Mouse (Mus musculus) myocyte (in vitro differentiated cells): ENCODE measurements around the gene Psg16.

Source experiments
- POLR2A ChIP-seq: IDR thresholded peaks from one replicate; pipeline ENCODE4 v1.6.1; 2011; ENCODE audit warnings: low read depth, mild to moderate bottlenecking, control low read depth, moderate library complexity; ENCODE audit not compliant: insufficient read length
- POLR2AphosphoS2 ChIP-seq: IDR thresholded peaks from one replicate; pipeline ENCODE4 v1.6.1; 2011; ENCODE audit warnings: low read depth, control low read depth; ENCODE audit not compliant: insufficient read length
- REST ChIP-seq: IDR thresholded peaks from one replicate; pipeline ENCODE4 v1.6.1; 2011; ENCODE audit warnings: mild to moderate bottlenecking, control low read depth, moderate library complexity; ENCODE audit not compliant: insufficient read depth, insufficient read length
- TCF12 ChIP-seq: IDR thresholded peaks from one replicate; pipeline ENCODE4 v1.6.1; 2011; ENCODE audit warnings: mild to moderate bottlenecking, control low read depth; ENCODE audit not compliant: poor library complexity, insufficient read depth, severe bottlenecking

GRCm38 (mm10) chr7:17149931-17150330 lies 76.1 kb downstream of the Psg16 start, which contains the start of gene Ceacam3:
- TF ChIP-seq REST (no peak), POLR2AphosphoS2 (no peak), POLR2A (no peak), TCF12 (no peak)
